Mouse (Mus musculus) myocyte (in vitro differentiated cells): ENCODE measurements around the gene Rusc2. TPM values are rescaled to one million over a fixed set of nuclear protein-coding genes. Genes with fewer than 3 reads are reported as not detected.

Experiments used
- H3K27me3 ChIP-seq: one replicate; pipeline ENCODE4 v1.6.1; 2011; ENCODE audit not compliant: control insufficient read depth, insufficient read depth, insufficient read length
- H3K36me3 ChIP-seq: one replicate; pipeline ENCODE4 v1.6.1; 2011; ENCODE audit not compliant: control insufficient read depth, insufficient read depth
- H3K4me2 ChIP-seq: one replicate; pipeline ENCODE4 v1.6.1; 2011; ENCODE audit warnings: low read depth, control low read depth
- H3K4me3 ChIP-seq: one replicate; pipeline ENCODE4 v1.5.1; 2011; ENCODE audit warnings: mild to moderate bottlenecking, control low read depth, moderate library complexity
- H3K79me2 ChIP-seq: one replicate; pipeline ENCODE4 v1.6.1; 2011; ENCODE audit not compliant: control insufficient read depth, insufficient read depth
- H3ac ChIP-seq: one replicate; pipeline ENCODE4 v1.6.1; 2011; ENCODE audit not compliant: control insufficient read depth, insufficient read length
- CEBPB ChIP-seq: IDR thresholded peaks from 2 replicates; pipeline ENCODE4 v1.6.1; 2011; ENCODE audit warnings: mild to moderate bottlenecking, moderate library complexity; ENCODE audit not compliant: poor library complexity, insufficient read depth, severe bottlenecking
- E2F4 ChIP-seq: IDR thresholded peaks from one replicate; pipeline ENCODE4 v1.6.1; 2011; ENCODE audit warnings: mild to moderate bottlenecking, control low read depth, moderate library complexity; ENCODE audit not compliant: insufficient read depth
- MAX ChIP-seq: IDR thresholded peaks from one replicate; pipeline ENCODE4 v1.6.1; 2011; ENCODE audit warnings: low read depth, mild to moderate bottlenecking, control low read depth
- MYOD1 ChIP-seq, 3 experiments: IDR thresholded peaks; one replicate each; pipeline ENCODE4 v1.6.1; 2011; ENCODE audit warnings: control low read depth in 2 of 3, low read depth in 2 of 3, mild to moderate bottlenecking in 2 of 3, moderate library complexity in 1 of 3; ENCODE audit not compliant: insufficient read length in 2 of 3, control insufficient read depth in 1 of 3
- MYOG ChIP-seq, 3 experiments: IDR thresholded peaks; one replicate each; pipeline ENCODE4 v1.6.1; 2011; ENCODE audit warnings: control low read depth in 2 of 3, low read depth in 2 of 3, mild to moderate bottlenecking in 2 of 3; ENCODE audit not compliant: insufficient read length in 2 of 3, control insufficient read depth in 1 of 3, insufficient read depth in 1 of 3
- POLR2A ChIP-seq: IDR thresholded peaks from one replicate; pipeline ENCODE4 v1.6.1; 2011; ENCODE audit warnings: low read depth, mild to moderate bottlenecking, control low read depth, moderate library complexity; ENCODE audit not compliant: insufficient read length
- POLR2AphosphoS2 ChIP-seq: IDR thresholded peaks from one replicate; pipeline ENCODE4 v1.6.1; 2011; ENCODE audit warnings: low read depth, control low read depth; ENCODE audit not compliant: insufficient read length
- REST ChIP-seq: IDR thresholded peaks from one replicate; pipeline ENCODE4 v1.6.1; 2011; ENCODE audit warnings: mild to moderate bottlenecking, control low read depth, moderate library complexity; ENCODE audit not compliant: insufficient read depth, insufficient read length
- SRF ChIP-seq: IDR thresholded peaks from one replicate; pipeline ENCODE4 v1.6.1; 2011; ENCODE audit warnings: low read depth; ENCODE audit not compliant: control insufficient read depth, insufficient read length
- TCF12 ChIP-seq: IDR thresholded peaks from one replicate; pipeline ENCODE4 v1.6.1; 2011; ENCODE audit warnings: mild to moderate bottlenecking, control low read depth; ENCODE audit not compliant: poor library complexity, insufficient read depth, severe bottlenecking
- TCF3 ChIP-seq: IDR thresholded peaks from one replicate; pipeline ENCODE4 v1.6.1; 2011; ENCODE audit warnings: low read depth, control low read depth; ENCODE audit not compliant: insufficient read length
- USF1 ChIP-seq: IDR thresholded peaks from one replicate; pipeline ENCODE4 v1.6.1; 2011; ENCODE audit warnings: low read depth, mild to moderate bottlenecking, control low read depth, moderate library complexity
- polyA plus RNA-seq: library from polyadenylated mRNA; unstranded; fragments of >200 nt; fragmentation: generic; extraction: Trizol; gene quantifications from one replicate; pipeline ENCODE4 v1.2.1, GENCODE M21; 2012; ENCODE audit warnings: missing spikeins

The Rusc2 gene
- polyA plus RNA-seq, 1 experiment: 28.2 TPM

GRCm38 (mm10) chr4:43421632-43422240, 40.0 kb downstream of the Rusc2 start:
- H3K4me3 ChIP-seq: no peak overlapping the region
- no peak overlapping the region for H3K4me2 ChIP-seq
- H3K79me2 ChIP-seq: no peaks in the 10 kb centered on the region
- H3K27me3 ChIP-seq: no peaks in the 10 kb centered on the region
- no peak for TF ChIP-seq SRF
- TF ChIP-seq REST: no peak
- TF ChIP-seq E2F4: no peak
- TF ChIP-seq MYOD1 (IDR thresholded peaks at IDR 0.05; ENCODE audit: control insufficient read depth in 1 of 3, insufficient read length in 2 of 3, low read depth in 2 of 3): no peak
- TF ChIP-seq POLR2AphosphoS2: no peak
- no peak for TF ChIP-seq TCF3
- TF ChIP-seq POLR2A: no peak
- TF ChIP-seq MYOG (IDR thresholded peaks at IDR 0.05; ENCODE audit: control insufficient read depth in 1 of 3, insufficient read depth in 1 of 3, insufficient read length in 2 of 3, low read depth in 2 of 3): no peak
- no peak for TF ChIP-seq TCF12
- TF ChIP-seq CEBPB: no peak
- TF ChIP-seq USF1: no peak
- TF ChIP-seq MAX: no peak
- H3ac ChIP-seq: no peak overlapping the region
- no peaks in the 10 kb centered on the region for H3K36me3 ChIP-seq

- Histone ChIP-seq H3K4me2 (no peak overlapping the region), H3K79me2 (no peaks in the 10 kb centered on the region), H3K4me3 (no peak overlapping the region), H3K36me3 (no peaks in the 10 kb centered on the region), H3ac (no peak overlapping the region), H3K27me3 (no peaks in the 10 kb centered on the region)
- no peak for TF ChIP-seq MAX
- no peak for TF ChIP-seq USF1
- TF ChIP-seq MYOD1 (IDR thresholded peaks at IDR 0.05; ENCODE audit: control insufficient read depth in 1 of 3, insufficient read length in 2 of 3, low read depth in 2 of 3): no peak
- no peak for TF ChIP-seq E2F4
- TF ChIP-seq TCF3: no peak
- TF ChIP-seq SRF: no peak
- no peak for TF ChIP-seq CEBPB
- no peak for TF ChIP-seq POLR2AphosphoS2
- TF ChIP-seq TCF12: no peak
- no peak for TF ChIP-seq POLR2A
Observed at GRCm38 (mm10) chr4:43423267-43423934, 41.6 kb downstream of the Rusc2 start.

GRCm38 (mm10) chr4:43424072-43424471, 42.3 kb downstream of the Rusc2 start:
- Histone ChIP-seq H3K27me3 (no peaks in the 10 kb centered on the region), H3K36me3 (no peaks in the 10 kb centered on the region), H3K4me2 (no peak overlapping the region), H3K79me2 (no peaks in the 10 kb centered on the region), H3ac (no peak overlapping the region), H3K4me3 (no peak overlapping the region)
- TF ChIP-seq MYOD1 (IDR thresholded peaks at IDR 0.05; ENCODE audit: control insufficient read depth in 1 of 3, insufficient read length in 2 of 3, low read depth in 2 of 3): no peak
- TF ChIP-seq REST: no peak
- TF ChIP-seq CEBPB: no peak
- TF ChIP-seq POLR2A: no peak
- no peak for TF ChIP-seq MAX
- no peak for TF ChIP-seq USF1
- no peak for TF ChIP-seq E2F4
- TF ChIP-seq SRF: no peak
- no peak for TF ChIP-seq POLR2AphosphoS2
- no peak for TF ChIP-seq TCF12
- TF ChIP-seq TCF3: no peak
- no peak for TF ChIP-seq MYOG (IDR thresholded peaks at IDR 0.05; ENCODE audit: control insufficient read depth in 1 of 3, insufficient read depth in 1 of 3, insufficient read length in 2 of 3, low read depth in 2 of 3)

GRCm38 (mm10) chr4:43425197-43425596, 43.4 kb downstream of the Rusc2 start:
- no peaks in the 10 kb centered on the region for H3K79me2 ChIP-seq
- H3K27me3 ChIP-seq: no peaks in the 10 kb centered on the region
- H3K4me2 ChIP-seq: no peak overlapping the region
- TF ChIP-seq CEBPB (no peak), POLR2AphosphoS2 (no peak), MYOG (IDR thresholded peaks at IDR 0.05; ENCODE audit: control insufficient read depth in 1 of 3, insufficient read depth in 1 of 3, insufficient read length in 2 of 3, low read depth in 2 of 3) (no peak), TCF12 (no peak), REST (no peak), E2F4 (no peak), SRF (no peak), USF1 (no peak), POLR2A (no peak), TCF3 (no peak), MYOD1 (IDR thresholded peaks at IDR 0.05; ENCODE audit: control insufficient read depth in 1 of 3, insufficient read length in 2 of 3, low read depth in 2 of 3) (no peak), MAX (no peak)
- H3K36me3 ChIP-seq: no peaks in the 10 kb centered on the region
- H3K4me3 ChIP-seq: no peak overlapping the region
- no peak overlapping the region for H3ac ChIP-seq
